Mouse (Mus musculus) lung, adult 2 months (tissue): Measurements from ENCODE around the gene Kmt2b.

Experiments used
- CTCF ChIP-seq: fragments of 200-500 bp; IDR thresholded peaks from 2 replicates; pipeline ENCODE4 v1.5.1; 2011; ENCODE audit warnings: mild to moderate bottlenecking, low read length, control low read depth; ENCODE audit not compliant: insufficient read depth
- POLR2A ChIP-seq: fragments of 200-500 bp; IDR thresholded peaks from 2 replicates; pipeline ENCODE4 v1.6.1; 2011; ENCODE audit warnings: low read depth, mild to moderate bottlenecking, control low read depth, low read length, borderline replicate concordance; ENCODE audit errors: extremely low read depth

- TF ChIP-seq POLR2A (no peak), CTCF (0 out of 2 replicates have a peak, but pooled peaks have one; percentile 14)
Observed at GRCm38 (mm10) chr7:30634621-30635020, 46.1 kb upstream of the Kmt2b start.
